Mouse (Mus musculus) C2C12 (cell line): ENCODE measurements at regions not wholly inside any gene's neighbourhood (a gene's known extent, or its start where the extent isn't known, plus 50 kb on each side); places are given as distances from the start of the nearest gene placed in this dataset.

Experiments used
- H3K27me3 ChIP-seq: one replicate; pipeline ENCODE4 v1.6.1; 2011; ENCODE audit not compliant: control insufficient read depth, insufficient read depth, insufficient read length
- H3K36me3 ChIP-seq: one replicate; pipeline ENCODE4 v1.6.1; 2011; ENCODE audit not compliant: control insufficient read depth, insufficient read depth
- H3K4me3 ChIP-seq: one replicate; pipeline ENCODE4 v1.5.1; 2011; ENCODE audit warnings: mild to moderate bottlenecking, control low read depth; ENCODE audit not compliant: poor library complexity, insufficient read depth, severe bottlenecking
- H3K79me2 ChIP-seq: one replicate; pipeline ENCODE4 v1.6.1; 2011; ENCODE audit not compliant: control insufficient read depth, insufficient read depth
- H3K79me3 ChIP-seq: one replicate; pipeline ENCODE4 v1.6.1; 2011; ENCODE audit warnings: low read depth, control low read depth
- H3ac ChIP-seq: one replicate; pipeline ENCODE3; 2011; ENCODE audit warnings: low read depth; ENCODE audit not compliant: control insufficient read depth, insufficient read length
- CEBPB ChIP-seq: IDR thresholded peaks from one replicate; pipeline ENCODE4 v1.6.1; 2011; ENCODE audit warnings: low read depth, mild to moderate bottlenecking, control low read depth, moderate library complexity
- CTCF ChIP-seq: IDR thresholded peaks from one replicate; pipeline ENCODE4 v1.5.1; 2011; ENCODE audit not compliant: control insufficient read depth, insufficient read depth, insufficient read length
- FOSL1 ChIP-seq: IDR thresholded peaks from one replicate; pipeline ENCODE4 v1.8.0; 2011; ENCODE audit warnings: mild to moderate bottlenecking, low read length; ENCODE audit not compliant: poor library complexity, insufficient read depth, severe bottlenecking
- MAX ChIP-seq: IDR thresholded peaks from one replicate; pipeline ENCODE4 v1.6.1; 2011; ENCODE audit warnings: mild to moderate bottlenecking, control low read depth
- MYOD1 ChIP-seq: IDR thresholded peaks from one replicate; pipeline ENCODE4 v1.6.1; 2011; ENCODE audit warnings: low read depth; ENCODE audit not compliant: control insufficient read depth, insufficient read length
- MYOG ChIP-seq: IDR thresholded peaks from one replicate; pipeline ENCODE4 v1.6.1; 2011; ENCODE audit not compliant: control insufficient read depth, insufficient read length; ENCODE audit errors: extremely low read depth
- USF1 ChIP-seq: IDR thresholded peaks from one replicate; pipeline ENCODE4 v1.6.1; 2011; ENCODE audit warnings: low read depth, mild to moderate bottlenecking, control low read depth, moderate library complexity

GRCm38 (mm10) chr6:93398551-93398950 is 455.3 kb upstream of the Adamts9 start:
- H3K36me3 ChIP-seq, result no peaks in the 10 kb centered on the region
- H3K79me3 ChIP-seq, result no peaks in the 10 kb centered on the region
- TF ChIP-seq FOSL1 (no peak), CTCF (no peak), CEBPB (no peak), MYOD1 (no peak), MAX (no peak), MYOG (no peak), USF1 (no peak)
- H3K27me3 ChIP-seq, result no peaks in the 10 kb centered on the region
- no peak overlapping the region for H3K4me3 ChIP-seq
- no peaks in the 10 kb centered on the region for H3K79me2 ChIP-seq
- no peak overlapping the region for H3ac ChIP-seq

GRCm38 (mm10) chr6:93397074-93397473 is 453.8 kb upstream of the Adamts9 start:
- Histone ChIP-seq H3K4me3 (no peak overlapping the region), H3K79me2 (no peaks in the 10 kb centered on the region), H3K36me3 (no peaks in the 10 kb centered on the region), H3ac (no peak overlapping the region), H3K27me3 (no peaks in the 10 kb centered on the region), H3K79me3 (no peaks in the 10 kb centered on the region)
- TF ChIP-seq MYOD1 (no peak), MYOG (no peak), FOSL1 (no peak), CEBPB (no peak), USF1 (no peak), CTCF (no peak), MAX (no peak)

- H3K27me3 ChIP-seq, result no peaks in the 10 kb centered on the region
- H3K79me3 ChIP-seq, result no peaks in the 10 kb centered on the region
- TF ChIP-seq FOSL1, result no peak
- no peaks in the 10 kb centered on the region for H3K79me2 ChIP-seq
- no peak overlapping the region for H3ac ChIP-seq
- H3K36me3 ChIP-seq, result no peaks in the 10 kb centered on the region
- no peak overlapping the region for H3K4me3 ChIP-seq
These were observed 452.7 kb upstream of the Adamts9 start for GRCm38 (mm10) chr6:93395952-93396351.

GRCm38 (mm10) chr6:93395296-93395695 is 452.0 kb upstream of the Adamts9 start:
- H3K36me3 ChIP-seq, result no peaks in the 10 kb centered on the region
- H3ac ChIP-seq, result no peak overlapping the region

GRCm38 (mm10) chr6:93393551-93393950 is 450.3 kb upstream of the Adamts9 start:
- Histone ChIP-seq H3ac (no peak overlapping the region), H3K36me3 (no peaks in the 10 kb centered on the region), H3K4me3 (no peak overlapping the region), H3K27me3 (no peaks in the 10 kb centered on the region), H3K79me2 (no peaks in the 10 kb centered on the region), H3K79me3 (no peaks in the 10 kb centered on the region)
- TF ChIP-seq MAX, result no peak
- TF ChIP-seq USF1, result no peak
- TF ChIP-seq FOSL1, result no peak
- TF ChIP-seq CTCF, result no peak
- no peak for TF ChIP-seq CEBPB
- no peak for TF ChIP-seq MYOG
- no peak for TF ChIP-seq MYOD1

More at GRCm38 (mm10) chr6:93395296-93395695, 452.0 kb upstream of the Adamts9 start:
- Histone ChIP-seq H3K4me3 (no peak overlapping the region), H3K79me2 (no peaks in the 10 kb centered on the region), H3K27me3 (no peaks in the 10 kb centered on the region), H3K79me3 (no peaks in the 10 kb centered on the region)
- no peak for TF ChIP-seq CTCF
- TF ChIP-seq MAX, result no peak
- no peak for TF ChIP-seq USF1
- TF ChIP-seq MYOD1, result no peak
- TF ChIP-seq FOSL1, result no peak
- TF ChIP-seq CEBPB, result no peak
- no peak for TF ChIP-seq MYOG

- no peaks in the 10 kb centered on the region for H3K79me2 ChIP-seq
- no peaks in the 10 kb centered on the region for H3K79me3 ChIP-seq
- no peak overlapping the region for H3K4me3 ChIP-seq
- no peaks in the 10 kb centered on the region for H3K36me3 ChIP-seq
- H3ac ChIP-seq, result no peak overlapping the region
- TF ChIP-seq USF1 (no peak), FOSL1 (no peak), CTCF (no peak), MYOD1 (no peak), MYOG (no peak), MAX (no peak), CEBPB (no peak)
- H3K27me3 ChIP-seq, result no peaks in the 10 kb centered on the region
These were observed 449.1 kb upstream of the Adamts9 start for GRCm38 (mm10) chr6:93392402-93392801.
